Mouse (Mus musculus): ENCODE results near the gene Rptor.

Gene Rptor

DNA sequence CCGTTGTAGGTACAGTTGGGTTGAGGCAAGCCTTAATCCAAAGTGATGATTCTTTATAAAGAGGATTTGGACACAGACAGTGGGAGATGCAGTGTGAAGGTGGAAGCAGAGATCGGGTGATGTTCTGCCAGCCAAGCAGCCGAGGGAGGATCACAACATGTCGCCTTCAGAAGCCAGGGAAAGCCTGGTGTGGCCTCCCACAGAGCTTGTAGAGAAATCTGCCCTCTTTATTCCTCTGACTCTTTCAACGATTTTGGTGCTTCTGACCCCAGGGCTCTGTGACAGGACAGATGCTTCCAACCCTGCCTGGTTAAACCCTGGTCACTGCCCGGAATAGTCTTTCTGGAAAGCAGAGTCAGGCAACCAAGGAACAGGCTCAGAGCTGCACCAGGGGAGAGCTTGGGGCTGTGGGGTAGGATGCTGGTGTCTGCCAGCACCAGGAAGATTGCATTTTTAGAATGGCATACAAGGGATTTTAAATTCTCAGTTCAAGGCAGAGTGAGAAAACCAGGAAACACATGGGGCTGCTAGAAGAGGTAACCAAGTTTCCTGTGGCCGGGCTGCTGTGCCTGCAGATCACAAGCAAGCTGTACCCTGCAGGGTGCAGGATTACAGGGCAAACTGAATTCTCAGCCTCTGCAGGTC is 304.4 kb downstream of the Rptor start:
- no peak for DNase-seq (ENCODE audit: low spot score in 2 of 2)

DNA sequence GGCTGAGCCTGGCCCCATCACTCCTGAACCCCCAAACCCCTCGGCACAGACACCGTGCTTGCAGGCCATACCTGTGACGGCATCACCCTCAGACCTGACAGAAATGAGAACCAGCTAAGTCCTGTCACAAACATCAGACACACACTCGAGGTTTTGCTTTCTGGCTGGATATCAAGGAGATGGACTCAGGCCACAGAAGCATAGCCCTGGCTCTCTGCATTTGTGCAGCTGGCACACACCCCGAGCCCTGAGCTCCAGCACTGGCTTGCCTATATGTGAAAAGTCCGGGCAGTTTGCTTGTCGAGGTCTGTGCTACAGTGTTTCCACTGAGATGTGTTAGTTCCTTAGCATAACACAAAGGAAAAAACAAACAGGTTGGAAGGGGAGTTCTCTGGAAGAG is 305.0 kb downstream of the Rptor start:
- DNase-seq (ENCODE audit: low spot score in 2 of 2), result no peak

DNA sequence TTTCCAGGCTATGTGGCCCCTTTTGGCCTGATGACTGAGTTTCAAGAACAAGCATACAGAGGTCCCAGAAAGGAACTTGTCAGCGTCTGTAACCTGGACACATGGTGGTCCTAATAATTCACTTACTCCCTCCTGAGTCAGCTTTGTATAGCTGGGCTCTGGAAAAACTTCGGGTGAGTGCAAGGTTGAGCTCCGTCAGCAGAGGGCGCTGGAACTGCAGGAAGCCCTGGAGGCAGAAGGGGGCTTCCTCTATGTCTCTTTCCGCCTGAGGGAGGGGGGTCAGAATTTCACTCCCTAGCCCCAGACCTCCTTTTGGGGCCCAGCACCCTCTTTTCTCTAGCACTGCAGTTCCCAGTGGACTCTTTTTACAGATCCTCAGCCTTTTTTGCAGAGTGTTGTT is 306.7 kb downstream of the Rptor start:
- no peak for DNase-seq (ENCODE audit: low spot score in 2 of 2)

DNA sequence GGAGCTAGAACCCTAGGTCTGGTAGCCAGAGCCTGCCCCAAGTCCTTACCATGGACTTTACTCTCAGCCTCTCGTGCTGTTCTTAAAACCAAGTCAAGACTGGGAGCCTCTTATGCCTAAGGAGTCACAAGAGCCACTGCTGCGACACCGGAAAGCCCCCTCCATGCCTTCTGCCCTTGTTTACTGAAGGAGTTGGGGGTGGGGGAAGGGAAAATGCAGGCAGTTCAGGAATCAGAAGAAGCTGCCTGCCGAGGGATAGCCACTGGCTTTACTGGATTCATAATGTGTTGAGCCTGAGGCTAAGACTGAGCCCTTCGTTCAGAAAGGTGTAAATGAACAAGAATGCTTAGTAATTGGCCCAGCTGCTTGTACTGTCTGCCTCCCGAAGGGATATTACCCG is 310.1 kb downstream of the Rptor start:
- no peak for DNase-seq (ENCODE audit: low spot score in 2 of 2)

DNA sequence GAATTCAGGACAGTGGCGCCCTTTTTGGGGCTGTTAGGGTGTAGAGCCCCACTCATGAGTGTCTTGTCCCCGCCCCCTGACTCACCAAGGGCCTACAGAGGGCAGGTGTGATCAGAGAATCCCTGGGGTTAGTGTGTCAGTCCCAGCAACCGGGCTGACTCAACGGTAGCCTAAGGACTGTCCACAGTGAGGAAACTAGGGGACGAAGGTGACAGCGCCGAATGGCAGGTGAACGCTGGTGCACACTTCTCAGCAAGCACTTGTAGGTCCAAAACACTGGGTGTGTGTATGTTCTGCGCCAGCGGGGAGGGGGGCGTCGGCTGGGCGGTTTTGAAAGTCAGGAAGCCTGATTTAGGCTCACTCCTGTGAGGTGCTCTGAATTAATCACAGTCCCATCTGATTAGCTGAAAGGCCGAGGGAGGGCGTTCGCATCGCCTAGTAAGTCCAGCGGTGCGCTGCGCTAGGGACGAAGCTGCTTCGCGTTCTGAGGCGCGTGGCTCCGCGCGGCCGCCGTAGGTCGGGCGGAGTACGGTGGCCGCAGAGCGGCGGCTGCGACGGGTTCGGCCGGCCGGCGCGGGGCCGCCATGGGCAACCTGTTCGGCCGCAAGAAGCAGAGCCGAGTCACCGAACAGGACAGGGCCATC is 310.7 kb downstream of the Rptor start, which contains the start of gene Chmp6:
Gene Chmp6, plus strand, starts transcription at position 151 of the 644 bp plus-strand sequence.
- peak; percentile 85 to 88 for DNase-seq (ENCODE audit: low spot score in 2 of 2)

DNA sequence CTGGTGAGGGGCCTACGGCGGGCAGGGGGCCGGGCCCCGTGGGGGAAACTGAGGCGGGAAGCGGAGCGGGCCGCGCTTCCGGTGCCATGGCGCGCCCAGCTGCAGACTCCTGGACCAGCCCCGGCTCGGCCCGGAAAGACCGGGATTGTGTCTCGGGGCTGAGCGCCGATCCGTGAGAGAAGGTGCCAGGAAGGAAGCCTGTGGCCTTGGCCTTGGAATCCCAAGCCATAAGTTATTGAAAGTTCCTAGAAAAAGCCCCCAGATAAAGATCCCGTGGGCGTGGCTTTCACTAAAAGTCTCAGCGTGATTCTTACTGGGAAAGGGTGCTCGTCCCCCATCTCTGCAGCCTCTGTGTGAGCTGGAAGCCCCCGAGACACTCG is 311.2 kb downstream of the Rptor start:
- DNase-seq (ENCODE audit: low spot score in 2 of 2), result no peak

DNA sequence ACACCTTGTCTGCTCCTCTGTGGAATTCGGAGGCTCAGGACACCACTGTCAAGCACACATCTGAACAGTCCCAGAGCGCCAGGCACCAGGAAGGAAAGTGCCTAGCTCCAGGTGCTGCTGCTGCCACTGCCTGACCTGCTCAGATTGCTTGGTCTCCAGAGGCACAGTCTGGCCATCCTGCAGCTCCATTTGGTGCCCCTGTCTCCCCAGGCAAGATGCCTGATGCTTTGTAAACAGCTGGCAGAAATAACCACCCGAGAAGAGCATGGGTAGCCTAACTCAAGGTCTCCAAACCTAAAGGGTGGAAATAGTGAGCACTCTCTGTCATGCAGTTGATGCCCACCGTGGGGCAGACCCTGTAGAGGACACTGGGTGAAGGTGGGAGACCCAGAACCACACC is 311.7 kb downstream of the Rptor start:
- DNase-seq (ENCODE audit: low spot score in 2 of 2), result no peak

DNA sequence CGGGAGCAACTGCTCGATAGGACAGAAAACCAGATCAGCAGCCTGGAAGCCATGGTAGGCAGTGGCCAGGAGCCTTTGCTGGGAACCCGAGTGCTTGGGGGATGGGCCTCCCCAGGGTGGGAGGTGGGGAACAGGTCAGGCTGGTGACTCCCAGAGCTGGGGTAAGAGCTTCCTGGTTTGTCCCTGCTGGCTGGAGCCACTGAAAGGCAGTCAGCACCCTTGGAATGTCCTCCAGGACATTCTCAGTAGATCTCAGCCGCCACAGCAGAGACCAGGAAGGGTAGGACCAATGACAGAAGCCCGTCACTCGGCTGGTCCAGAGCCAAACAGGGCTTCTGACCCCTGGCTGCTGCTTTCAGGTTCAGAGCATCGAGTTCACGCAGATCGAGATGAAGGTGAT is 313.0 kb downstream of the Rptor start:
- DNase-seq (ENCODE audit: low spot score in 2 of 2), result no peak

DNA sequence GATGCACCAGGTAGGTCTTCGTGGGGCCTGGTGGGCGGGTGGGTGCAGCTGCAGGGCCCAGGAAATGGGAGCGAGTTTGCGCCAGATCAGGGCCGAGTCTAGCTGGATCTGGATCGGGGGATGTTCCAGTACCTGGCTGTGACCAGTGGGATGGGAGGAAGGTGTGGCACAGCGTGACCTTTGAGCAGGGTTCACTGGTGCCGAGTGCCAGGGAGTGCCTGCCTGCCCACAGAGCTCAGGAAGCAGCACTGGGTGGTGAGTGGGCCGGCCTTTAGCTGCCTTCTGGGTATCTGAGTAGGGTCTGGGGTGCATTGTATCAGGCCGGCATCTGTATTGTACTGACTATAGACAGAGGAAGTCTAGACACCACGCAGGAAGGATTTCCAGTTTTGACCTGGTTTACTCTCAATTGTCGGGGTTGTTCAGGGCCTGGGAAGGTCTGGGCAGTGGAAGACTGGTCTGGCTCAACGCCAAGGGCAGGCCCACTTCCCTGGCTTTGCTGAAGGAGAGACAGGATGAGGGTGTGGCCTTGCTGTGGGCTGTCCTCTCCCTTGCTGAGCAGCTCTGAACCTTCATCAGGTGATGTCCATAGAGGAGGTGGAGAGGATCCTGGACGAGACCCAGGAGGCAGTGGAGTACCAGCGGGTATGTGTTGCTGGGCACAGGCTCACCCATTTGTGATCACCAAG is 313.5 kb downstream of the Rptor start:
- peak; percentile 70 to 78 for DNase-seq (ENCODE audit: low spot score in 2 of 2)

DNA sequence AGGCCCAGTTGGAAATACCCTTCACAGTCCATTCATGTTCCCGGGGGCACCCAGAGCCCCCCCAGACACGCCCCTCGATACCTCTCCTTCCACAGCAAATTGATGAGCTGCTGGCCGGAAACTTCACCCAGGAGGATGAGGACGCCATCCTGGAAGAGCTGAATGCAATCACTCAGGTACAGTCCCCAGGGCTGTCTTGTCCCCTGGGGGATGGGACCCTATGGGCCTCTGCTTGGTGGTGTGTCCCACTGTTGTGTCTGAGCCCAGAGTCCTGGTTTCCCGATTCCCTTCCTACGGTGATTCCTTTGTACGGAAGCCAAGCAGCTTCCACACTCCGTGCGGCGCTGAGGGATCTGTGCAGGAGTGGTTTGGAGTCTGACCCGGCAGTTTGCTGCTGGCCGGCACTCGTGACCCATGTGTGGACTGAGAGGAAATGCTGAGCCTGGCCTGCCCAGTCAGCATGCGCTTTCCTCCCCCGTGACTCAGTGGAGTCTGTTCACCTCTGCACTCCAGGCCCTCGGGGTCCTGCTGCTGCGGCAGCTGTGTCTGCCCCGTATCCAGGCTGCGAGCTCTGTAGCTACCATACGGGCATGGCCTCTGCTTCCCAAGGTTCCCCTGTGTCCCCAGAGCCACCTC is 314.2 kb downstream of the Rptor start:
- DNase-seq (ENCODE audit: low spot score in 2 of 2), result no peak

DNA sequence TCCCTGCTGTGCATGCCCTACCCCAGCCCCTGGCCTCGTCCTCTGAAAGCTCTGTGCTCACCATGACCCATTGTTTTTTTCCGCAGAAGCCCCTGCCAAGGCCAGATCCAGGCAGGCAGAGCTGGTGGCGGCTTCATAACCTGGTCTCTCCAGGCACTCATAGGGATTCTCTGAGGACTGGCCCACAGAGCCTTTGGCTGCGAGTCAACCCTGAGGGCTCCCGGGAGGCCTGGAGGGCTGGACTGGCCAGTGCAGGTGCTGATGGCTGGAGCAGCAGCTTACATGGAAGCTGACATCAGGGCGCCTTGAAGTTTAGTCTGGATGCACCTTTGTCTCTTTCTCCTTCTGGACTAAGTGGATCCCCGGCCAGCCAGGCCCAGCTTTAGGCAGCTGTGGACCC is 315.8 kb downstream of the Rptor start:
- DNase-seq (ENCODE audit: low spot score in 2 of 2), result no peak

DNA sequence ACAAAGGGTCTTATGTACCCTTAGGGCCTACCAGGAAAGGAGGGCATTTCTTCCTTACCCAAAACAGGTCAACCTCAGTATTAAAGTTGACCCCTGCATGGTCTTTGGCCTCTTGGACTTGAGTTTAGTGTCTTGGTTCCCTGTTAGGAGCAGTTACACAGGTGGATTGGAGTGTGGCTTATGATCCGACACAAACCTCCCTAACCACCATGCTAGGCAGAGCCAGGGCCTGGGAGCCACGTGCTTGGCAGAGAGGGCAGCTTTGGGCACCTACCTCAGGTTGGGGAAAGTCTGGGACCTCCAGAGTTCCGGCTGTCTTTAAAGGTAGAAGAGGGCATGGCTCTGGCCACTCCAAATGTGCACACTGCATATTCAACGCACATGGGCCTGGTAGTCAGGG is 316.7 kb downstream of the Rptor start:
- DNase-seq (ENCODE audit: low spot score in 2 of 2), result no peak

DNA sequence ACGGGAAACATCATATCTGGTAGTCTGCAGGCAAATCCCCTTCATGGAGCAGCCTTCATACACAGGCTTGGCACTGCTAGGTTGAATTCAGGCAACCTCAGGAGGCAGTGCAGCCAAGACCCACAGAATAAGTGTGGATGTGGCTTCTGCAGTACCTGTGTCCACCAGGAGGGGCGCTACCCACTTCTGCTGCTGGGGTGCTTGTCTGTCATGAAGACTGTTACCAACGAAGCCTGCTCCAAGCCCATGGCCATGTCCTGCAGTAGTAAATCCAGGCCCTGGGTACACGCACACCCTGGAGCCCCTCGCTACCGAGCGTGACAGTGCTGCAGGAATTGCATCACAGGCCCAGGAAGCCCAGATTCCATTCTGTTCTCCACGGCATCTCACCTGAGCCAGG is 317.2 kb downstream of the Rptor start:
- peak in 1 of 2 experiments; percentile 41 for DNase-seq (ENCODE audit: low spot score in 2 of 2)

DNA sequence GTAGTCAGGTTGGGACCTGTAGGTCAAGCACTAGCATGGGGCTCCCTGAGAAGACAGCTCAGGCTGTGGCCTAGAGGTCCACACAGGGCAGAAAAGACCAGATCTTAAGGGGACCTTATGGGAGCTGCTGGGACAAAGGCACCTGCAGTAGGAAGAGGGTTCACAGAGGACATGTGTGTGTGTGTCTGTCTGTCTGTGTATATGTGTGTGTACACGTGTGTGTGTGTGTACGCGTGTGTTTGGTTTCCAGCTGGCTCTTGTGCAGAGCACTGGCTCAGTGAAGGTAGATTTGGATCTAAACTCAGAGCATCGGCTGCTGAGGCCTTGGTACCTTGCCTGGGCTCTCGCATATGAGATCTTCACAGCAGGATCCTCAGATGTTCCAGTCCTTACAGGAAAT is 318.0 kb downstream of the Rptor start:
- no peak for DNase-seq (ENCODE audit: low spot score in 2 of 2)

DNA sequence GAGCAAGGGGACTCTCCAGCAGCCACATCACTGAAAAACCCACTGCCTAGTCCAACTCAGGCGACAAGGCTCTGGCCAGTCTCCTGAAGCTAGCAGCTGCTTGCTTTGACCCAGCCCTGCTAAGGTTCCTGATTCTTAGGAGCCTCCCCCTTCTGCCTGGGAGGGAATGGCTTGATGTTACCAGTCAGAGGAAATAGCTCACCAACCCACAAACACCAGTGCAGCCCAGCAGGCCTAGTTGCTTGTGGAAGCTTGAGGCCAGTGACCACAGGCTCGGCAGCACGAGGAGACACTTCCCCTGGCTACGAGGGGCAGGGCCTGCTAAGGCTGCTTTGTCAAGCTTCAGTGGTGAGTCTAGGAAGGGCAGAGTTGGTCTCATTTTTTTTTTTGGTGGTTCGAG is 322.5 kb downstream of the Rptor start:
- peak; percentile 42 to 67 for DNase-seq (ENCODE audit: low spot score in 2 of 2)

DNA sequence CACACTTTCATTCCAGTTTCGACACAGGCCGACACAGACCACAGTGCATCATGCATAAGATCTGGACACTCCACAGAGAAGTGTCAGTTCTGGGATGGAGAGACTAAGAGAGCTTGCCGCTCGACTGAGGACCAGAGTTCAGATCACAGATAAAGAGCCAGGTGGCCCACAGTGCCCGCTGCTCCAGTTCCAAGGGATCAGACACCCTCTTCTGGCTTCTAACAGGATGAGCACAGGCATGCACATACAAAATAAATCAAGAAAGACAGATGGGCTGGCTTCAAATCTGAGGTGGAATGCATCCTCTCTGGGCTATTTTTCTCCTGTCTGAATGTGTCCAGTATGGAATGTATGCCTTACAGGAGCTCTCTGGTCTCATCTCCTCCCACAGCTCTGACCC is 324.1 kb downstream of the Rptor start:
- DNase-seq (ENCODE audit: low spot score in 2 of 2), result no peak

DNA sequence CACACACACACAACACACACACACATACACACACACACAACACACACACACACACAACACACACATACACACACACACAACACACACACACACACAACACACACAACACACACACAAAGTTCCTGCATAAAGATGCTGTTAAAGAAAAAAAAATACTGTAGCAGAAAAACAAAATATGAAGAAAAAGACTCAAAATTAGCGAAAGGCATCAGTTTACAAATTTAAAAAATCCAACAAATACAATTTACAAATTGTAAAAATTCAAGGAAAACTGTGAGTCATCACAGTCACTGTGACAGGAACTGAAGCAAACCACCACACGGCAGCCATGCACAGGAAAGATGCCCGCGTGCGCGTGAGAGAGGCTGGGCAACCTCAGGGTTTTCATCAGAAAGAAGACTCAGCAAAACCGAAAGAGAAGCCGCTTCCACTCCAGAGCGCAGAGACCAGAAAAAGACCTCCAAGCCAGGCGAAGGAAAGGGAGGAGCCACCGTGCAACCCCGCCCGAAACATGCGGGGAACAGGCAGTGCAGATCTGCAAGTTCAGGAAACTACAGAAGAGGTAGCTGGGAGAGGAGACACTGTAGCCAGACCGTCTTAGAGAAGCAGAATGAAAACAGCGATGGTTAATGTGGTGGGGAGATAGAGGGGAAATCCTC is 325.4 kb downstream of the Rptor start:
- peak; percentile 62 for DNase-seq (ENCODE audit: low spot score in 2 of 2)

DNA sequence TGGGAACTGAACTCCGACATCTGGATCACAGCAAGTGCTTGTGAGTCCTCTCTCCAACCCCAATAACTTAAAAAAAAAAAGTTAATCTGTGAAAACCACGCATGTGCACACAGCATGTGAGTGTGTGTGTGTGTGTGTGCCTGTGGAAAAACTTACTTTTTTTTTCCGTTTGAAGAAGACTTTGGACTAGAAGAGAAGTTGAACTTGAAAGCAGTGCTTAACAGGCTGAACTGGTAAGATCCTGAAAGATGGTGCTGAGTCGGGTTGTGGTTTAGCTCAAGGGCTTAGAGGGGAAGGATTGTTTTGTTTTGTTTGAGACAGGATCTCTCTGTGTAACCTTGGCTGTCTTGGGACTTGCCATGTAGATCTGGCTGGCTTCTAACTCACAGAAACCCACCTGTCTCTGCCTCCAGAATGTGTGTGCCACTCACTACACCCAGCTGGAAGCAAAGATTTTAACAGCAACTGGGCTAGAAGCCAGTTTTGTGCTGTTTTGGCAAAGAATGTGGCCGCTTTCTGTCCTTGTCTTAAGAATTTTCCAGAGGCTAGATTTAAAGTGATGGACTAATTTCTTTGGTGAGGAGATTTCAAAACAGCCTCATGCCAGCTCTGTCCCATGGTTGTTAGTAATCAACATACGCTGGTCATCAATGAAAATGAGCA is 327.0 kb downstream of the Rptor start:
- DNase-seq (ENCODE audit: low spot score in 2 of 2), result no peak

DNA sequence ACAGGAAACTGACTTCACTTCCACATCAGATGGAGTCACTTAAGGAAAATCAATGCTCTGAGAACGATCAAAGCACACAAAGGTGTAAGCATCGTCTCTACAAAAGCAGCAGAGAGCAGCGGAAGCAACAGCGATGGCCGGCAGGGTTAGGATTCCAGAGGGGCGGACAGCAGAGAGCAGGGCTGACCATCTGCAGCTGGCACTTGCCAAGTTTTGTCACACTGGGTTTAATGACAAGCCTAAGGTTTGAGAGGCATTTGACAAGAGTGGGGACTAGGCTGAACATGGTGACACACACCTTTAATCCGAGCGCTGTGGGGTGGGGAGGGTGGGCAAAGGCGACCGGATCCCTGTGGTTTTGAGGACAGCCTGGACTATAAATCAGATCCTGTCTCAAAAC is 329.1 kb downstream of the Rptor start:
- DNase-seq (ENCODE audit: low spot score in 2 of 2), result no peak

DNA sequence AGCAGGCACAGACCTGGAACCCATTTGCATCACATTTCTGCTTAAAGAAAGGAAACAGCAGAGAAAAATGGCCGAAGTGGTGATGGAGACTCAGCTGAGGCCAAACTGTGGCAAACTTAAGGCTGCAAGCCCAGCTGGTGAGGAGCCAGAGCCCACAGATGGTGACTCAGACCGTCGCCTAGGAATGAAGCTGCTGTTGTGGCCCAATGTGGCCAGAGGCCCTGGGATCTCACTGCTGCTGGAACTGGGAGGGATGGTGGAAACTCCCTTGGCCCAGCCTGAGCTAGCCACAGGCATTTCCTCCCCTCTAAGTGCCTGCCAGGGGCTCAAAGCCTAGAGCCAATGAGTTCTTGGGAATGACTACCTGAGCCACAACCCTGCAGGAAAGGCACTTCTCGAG is 330.4 kb downstream of the Rptor start:
- DNase-seq (ENCODE audit: low spot score in 2 of 2), result peak; percentile 65 to 73

DNA sequence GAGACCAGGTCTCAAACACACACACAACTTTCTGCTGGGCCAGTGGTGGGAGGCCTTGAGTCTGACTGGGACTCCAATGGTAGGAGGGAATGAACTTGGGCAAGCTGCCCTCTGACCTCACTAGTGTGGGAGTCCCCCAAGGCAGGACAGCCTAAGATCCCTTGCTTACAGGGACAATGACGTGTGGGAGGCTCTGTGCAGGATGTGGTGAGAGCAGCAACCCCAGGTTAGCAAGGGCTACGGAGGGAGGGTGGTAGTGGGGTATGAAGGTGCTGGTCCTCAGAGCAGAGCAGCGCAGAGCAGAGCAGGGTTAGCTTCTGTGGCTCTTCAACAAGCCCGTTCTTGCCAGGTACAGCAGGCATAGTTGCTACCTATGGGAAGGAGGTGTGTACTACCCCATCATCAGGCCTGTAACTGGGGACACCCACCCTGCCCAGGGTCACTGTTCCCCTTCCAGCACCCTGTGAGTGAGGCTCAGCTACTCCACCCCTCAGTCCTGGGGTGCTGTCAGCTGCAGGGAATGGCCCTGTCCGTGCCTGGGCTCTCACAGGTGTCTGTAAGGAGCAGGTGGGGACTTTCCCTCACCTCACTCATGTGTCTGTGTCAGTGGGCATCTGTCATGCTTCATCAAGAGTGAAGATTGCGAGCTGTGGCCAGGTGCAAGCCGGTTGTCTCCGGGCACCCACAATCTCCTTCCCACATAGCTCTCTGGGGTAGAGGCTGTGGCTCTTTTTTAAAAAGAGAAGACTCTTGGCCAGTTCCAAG is 331.3 kb downstream of the Rptor start:
- no peak for DNase-seq (ENCODE audit: low spot score in 2 of 2)

Data from heart, adult 9 months (tissue).